Mouse (Mus musculus) G1E (cell line): ENCODE results near the gene St8sia6. TPM values are rescaled to one million over a fixed set of nuclear protein-coding genes. Genes with fewer than 3 reads are reported as not detected.

Source experiments
- ATAC-seq: 2 replicates; pipeline ENCODE4 v1.8.0; 2016; ENCODE audit warnings: mild to moderate bottlenecking; ENCODE audit not compliant: insufficient number of reproducible peaks, poor library complexity, low FRiP score, severe bottlenecking; ENCODE audit errors: extremely low read depth
- DNase-seq: peaks from one replicate; pipeline ENCODE4 v3.0.0; 2012; ENCODE audit warnings: low spot score
- H3K27me3 ChIP-seq: 2 replicates; pipeline ENCODE4 v1.6.1; 2012; ENCODE audit warnings: mild to moderate bottlenecking, low read length, inconsistent platforms; ENCODE audit not compliant: insufficient read depth
- H3K36me3 ChIP-seq: replicated peaks from 2 replicates; pipeline ENCODE3; 2012; ENCODE audit warnings: mild to moderate bottlenecking, inconsistent platforms
- H3K4me1 ChIP-seq: 2 replicates; pipeline ENCODE4 v1.6.1; 2012; ENCODE audit warnings: low read depth, low read length, inconsistent platforms, mixed read lengths; ENCODE audit not compliant: insufficient read depth
- H3K4me3 ChIP-seq: 2 replicates; pipeline ENCODE4 v1.5.1; 2012; ENCODE audit warnings: low read depth, mild to moderate bottlenecking, inconsistent platforms, low read length, moderate library complexity, mixed read lengths
- H3K9me3 ChIP-seq: replicated peaks from 2 replicates; pipeline ENCODE4 v1.6.1; 2012; ENCODE audit warnings: inconsistent platforms
- CTCF ChIP-seq: IDR thresholded peaks from 2 replicates; pipeline ENCODE4 v1.5.1; 2012; ENCODE audit warnings: low read depth, low read length, inconsistent platforms, mixed read lengths
- GATA1 ChIP-seq: IDR thresholded peaks from 2 replicates; pipeline ENCODE4 v1.6.1; 2012; ENCODE audit warnings: borderline replicate concordance, low read length, inconsistent platforms, mixed read lengths
- GATA2 ChIP-seq: IDR thresholded peaks from 2 replicates; pipeline ENCODE4 v1.6.1; 2012; ENCODE audit warnings: low read depth, low read length, inconsistent platforms, borderline replicate concordance
- POLR2AphosphoS5 ChIP-seq: IDR thresholded peaks from 2 replicates; pipeline ENCODE4 v1.6.1; 2012; ENCODE audit warnings: low read depth, low read length, inconsistent platforms; ENCODE audit not compliant: insufficient replicate concordance
- TAL1 ChIP-seq: conservative IDR thresholded peaks from 2 replicates; pipeline ENCODE4 v1.6.1; 2012; ENCODE audit warnings: low read depth, low read length, inconsistent platforms, mixed read lengths
- polyA plus RNA-seq: library from polyadenylated mRNA; stranded (reverse); fragments of >175 nt; gene quantifications from 2 replicates; pipeline ENCODE4 v1.2.3, GENCODE M21; 2012
- total RNA-seq, 2 experiments: library from RNA; stranded (forward) in 1 of 2; stranded (reverse) in 1 of 2; fragments of 200-1000 nt in 1 of 2; fragments of >200 nt in 1 of 2; fragmentation: Nextera tagmentation in 1 of 2; gene quantifications; 2 replicates each; pipeline ENCODE4 v1.2.3; 2014 to 2017

St8sia6 gene
- not detected in 2 replicates for total RNA-seq (2014; fragmentation: Nextera tagmentation)
- total RNA-seq (2017), result 0.06 and 0.11 TPM in 2 replicates
- polyA plus RNA-seq, result not detected in 2 replicates

DNA sequence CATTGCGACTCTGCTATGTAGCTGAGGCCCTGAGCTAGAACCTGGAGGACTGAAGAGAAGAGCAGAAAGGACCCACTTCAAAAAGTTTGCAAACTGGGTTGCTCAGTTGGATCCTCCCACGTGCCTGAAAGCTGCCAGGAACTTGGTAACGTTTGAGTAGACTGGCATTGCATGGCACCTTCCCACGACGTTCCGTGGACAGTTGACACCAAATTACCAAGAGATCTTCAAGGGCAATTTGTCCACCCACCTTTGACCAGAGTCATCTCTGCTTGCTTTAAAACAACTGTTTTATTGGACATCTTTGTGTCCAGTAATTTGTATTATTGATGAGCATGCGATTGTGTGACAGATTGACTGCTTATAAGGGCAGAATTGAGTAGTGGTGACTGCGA is at the start of gene St8sia6:
Gene St8sia6 (minus strand): TSS at position 96 of the 395 bp plus-strand sequence.
- Histone ChIP-seq H3K36me3 (no peaks in the 10 kb centered on the region), H3K9me3 (no peaks in the 10 kb centered on the region), H3K4me3 (no peak within 1 kb of the TSS), H3K4me1 (no peaks in the 10 kb centered on the region), H3K27me3 (no peaks in the 10 kb centered on the region; the same call in 1 of the 2 replicates)
- ATAC-seq (no peak), DNase-seq (no peak)
- TF ChIP-seq GATA1 (no peak), GATA2 (no peak), POLR2AphosphoS5 (no peak), CTCF (no peak), TAL1 (no peak)

DNA sequence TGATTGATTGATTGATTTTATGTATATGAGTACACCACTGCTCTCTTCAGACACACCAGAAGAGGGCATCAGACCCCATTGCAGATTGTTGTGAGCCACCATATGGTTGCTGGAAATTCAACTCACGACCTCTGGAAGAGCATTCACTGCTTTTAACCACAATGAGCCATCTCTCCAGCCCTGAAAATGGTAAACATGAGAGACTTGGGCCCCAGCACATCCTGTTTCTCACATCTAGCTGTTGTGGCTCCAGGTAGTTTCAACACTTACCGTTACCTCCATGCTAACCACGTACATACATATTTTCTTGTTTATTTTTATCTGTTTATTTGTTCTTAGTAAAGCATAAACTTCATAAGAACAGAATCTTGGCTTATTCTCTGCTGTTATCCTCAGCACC is 42.4 kb upstream of the St8sia6 start:
- Histone ChIP-seq H3K4me1 (no peaks in the 10 kb centered on the region), H3K9me3 (no peaks in the 10 kb centered on the region), H3K4me3 (no peak overlapping the region), H3K27me3 (no peaks in the 10 kb centered on the region; the same call in 1 of the 2 replicates), H3K36me3 (no peaks in the 10 kb centered on the region)
- ATAC-seq (no peak), DNase-seq (no peak)
- TF ChIP-seq POLR2AphosphoS5 (no peak), CTCF (no peak), GATA2 (no peak), TAL1 (no peak), GATA1 (no peak)

- H3K27me3 ChIP-seq, result no peaks in the 10 kb centered on the region; the same call in 1 of the 2 replicates
- no peak overlapping the region for H3K4me3 ChIP-seq
- no peaks in the 10 kb centered on the region for H3K4me1 ChIP-seq
- no peak for ATAC-seq
- H3K36me3 ChIP-seq, result no peaks in the 10 kb centered on the region
- no peak for TF ChIP-seq POLR2AphosphoS5
- TF ChIP-seq GATA2, result no peak
- no peak for TF ChIP-seq GATA1
- no peak for TF ChIP-seq CTCF
- TF ChIP-seq TAL1, result no peak
- no peaks in the 10 kb centered on the region for H3K9me3 ChIP-seq
- DNase-seq, result no peak
Observed at GRCm38 (mm10) chr2:13834989-13835388, 41.1 kb upstream of the St8sia6 start.

- no peaks in the 10 kb centered on the region for H3K4me1 ChIP-seq
- no peaks in the 10 kb centered on the region for H3K27me3 ChIP-seq
- TF ChIP-seq POLR2AphosphoS5, result no peak
- TF ChIP-seq GATA1, result no peak
- no peak for TF ChIP-seq TAL1
- TF ChIP-seq CTCF, result no peak
- no peak for TF ChIP-seq GATA2
- ATAC-seq (no peak), DNase-seq (no peak)
- H3K36me3 ChIP-seq, result no peaks in the 10 kb centered on the region
- H3K9me3 ChIP-seq, result no peaks in the 10 kb centered on the region
- no peak overlapping the region for H3K4me3 ChIP-seq
Observed at GRCm38 (mm10) chr2:13816645-13817044, 22.8 kb upstream of the St8sia6 start.

GRCm38 (mm10) chr2:13808593-13808992 is 14.7 kb upstream of the St8sia6 start:
- TF ChIP-seq TAL1 (no peak), GATA1 (no peak), CTCF (no peak), POLR2AphosphoS5 (no peak)
- no peaks in the 10 kb centered on the region for H3K4me1 ChIP-seq
- no peak for ATAC-seq

DNA sequence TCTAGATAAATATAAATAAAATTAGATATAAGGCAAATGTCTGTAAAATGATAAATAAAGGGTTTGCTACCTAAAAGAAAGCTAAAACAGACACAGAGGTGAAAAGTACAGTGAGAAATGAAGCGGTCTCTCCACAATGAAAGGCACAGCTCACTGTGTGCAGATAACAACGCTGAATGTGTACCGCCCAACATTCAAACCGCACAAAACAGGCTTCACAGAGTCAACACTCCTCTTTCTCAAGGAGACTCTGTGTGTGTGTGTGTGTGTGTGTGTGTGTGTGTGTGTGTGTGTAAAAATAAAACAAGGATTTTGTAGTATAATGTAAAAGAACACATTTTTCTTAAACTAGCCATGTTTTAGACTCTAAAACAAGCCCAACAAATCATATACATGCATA is 14.1 kb upstream of the St8sia6 start:
- H3K27me3 ChIP-seq, result no peaks in the 10 kb centered on the region
- DNase-seq (no peak), ATAC-seq (no peak)
- no peaks in the 10 kb centered on the region for H3K36me3 ChIP-seq
- H3K9me3 ChIP-seq, result no peaks in the 10 kb centered on the region
- no peaks in the 10 kb centered on the region for H3K4me1 ChIP-seq
- TF ChIP-seq CTCF, result no peak
- no peak for TF ChIP-seq GATA1
- TF ChIP-seq GATA2, result no peak
- TF ChIP-seq POLR2AphosphoS5, result no peak
- TF ChIP-seq TAL1, result no peak
- H3K4me3 ChIP-seq, result no peak overlapping the region

More at GRCm38 (mm10) chr2:13808593-13808992, 14.7 kb upstream of the St8sia6 start:
- no peaks in the 10 kb centered on the region for H3K9me3 ChIP-seq
- no peak overlapping the region for H3K4me3 ChIP-seq
- no peak for DNase-seq
- no peaks in the 10 kb centered on the region for H3K36me3 ChIP-seq
- no peaks in the 10 kb centered on the region for H3K27me3 ChIP-seq

DNA sequence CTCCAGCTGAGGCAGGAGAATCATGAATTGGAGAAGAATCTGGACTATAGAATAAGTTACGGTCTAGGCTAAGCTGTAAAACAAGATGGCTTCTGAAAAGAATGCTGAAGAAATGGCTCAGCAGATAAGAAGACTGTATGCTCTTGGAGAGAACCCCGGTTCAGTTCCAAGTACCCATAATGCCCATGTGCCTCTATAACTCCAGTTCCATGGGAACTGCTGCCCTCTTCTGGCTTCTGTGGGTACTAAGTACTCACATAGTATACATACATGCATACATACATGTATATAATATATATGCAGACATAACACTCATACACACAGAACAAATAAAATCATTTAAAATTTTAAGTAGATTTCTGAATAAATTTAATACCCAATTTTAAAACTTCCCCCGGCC is 12.3 kb upstream of the St8sia6 start:
- no peak for DNase-seq

More for the DNA sequence above, 12.3 kb upstream of the St8sia6 start:
- Histone ChIP-seq H3K36me3 (no peaks in the 10 kb centered on the region), H3K4me1 (no peaks in the 10 kb centered on the region), H3K4me3 (no peak overlapping the region), H3K9me3 (no peaks in the 10 kb centered on the region), H3K27me3 (no peaks in the 10 kb centered on the region)
- no peak for ATAC-seq
- TF ChIP-seq GATA2, result no peak
- TF ChIP-seq POLR2AphosphoS5, result no peak
- TF ChIP-seq CTCF, result no peak
- TF ChIP-seq TAL1, result no peak
- no peak for TF ChIP-seq GATA1
